Mouse (Mus musculus): ENCODE data around the gene Tenm1. TPM values are rescaled to one million over a fixed set of nuclear protein-coding genes. Genes with fewer than 3 reads are reported as not detected.

Gene Tenm1
- not detected for polyA plus RNA-seq (2021)

DNA sequence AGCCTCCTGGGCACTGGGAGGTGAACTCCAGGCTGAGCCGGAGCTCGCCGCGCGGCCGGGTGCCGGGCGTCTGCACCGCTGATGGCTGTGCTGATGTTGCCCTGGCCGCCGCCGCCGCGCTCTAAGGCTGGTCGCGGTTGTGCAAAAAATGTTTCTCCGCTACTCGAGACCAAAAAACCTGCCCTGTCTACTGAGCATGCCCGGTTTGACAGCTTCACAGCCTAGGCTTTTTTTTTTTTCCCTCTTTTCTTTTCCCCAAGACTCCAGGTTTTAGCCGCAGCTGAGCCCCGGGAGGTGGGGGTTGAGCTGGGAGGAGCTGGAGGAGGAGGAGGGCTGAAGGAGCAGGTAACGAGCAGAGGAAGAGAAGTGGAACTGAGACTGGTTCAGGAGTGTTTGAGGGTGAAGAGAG is at the start of gene Tenm1:
TSS of gene Tenm1 (minus strand) at position 272 of the 409 bp plus-strand sequence.
- H3K27me3 ChIP-seq: peaks cover 59% of the 10 kb centered on the region
- no peak for TF ChIP-seq CTCF (IDR thresholded peaks at IDR 0.05)
- CTCF ChIA-PET: no interaction called here
- DNase-seq (ENCODE audit: low read depth, low spot score): no peak
- ATAC-seq: no peak
- POLR2A ChIA-PET: no interaction called here
- in situ Hi-C loops (cut with MboI; ENCODE audit: low pct_unique_long_range_greater_than_20kb): no loop called here

GRCm38 (mm10) chrX:43467311-43467710 is 38.4 kb upstream of the Tenm1 start:
- no peak for ATAC-seq
- DNase-seq (ENCODE audit: low read depth, low spot score): no peak
- ChIA-PET POLR2A (no interaction called here), CTCF (no interaction called here)
- TF ChIP-seq CTCF (IDR thresholded peaks at IDR 0.05): no peak
- in situ Hi-C loops (cut with MboI; ENCODE audit: low pct_unique_long_range_greater_than_20kb): no loop called here
- H3K27me3 ChIP-seq: no peaks in the 10 kb centered on the region

DNA sequence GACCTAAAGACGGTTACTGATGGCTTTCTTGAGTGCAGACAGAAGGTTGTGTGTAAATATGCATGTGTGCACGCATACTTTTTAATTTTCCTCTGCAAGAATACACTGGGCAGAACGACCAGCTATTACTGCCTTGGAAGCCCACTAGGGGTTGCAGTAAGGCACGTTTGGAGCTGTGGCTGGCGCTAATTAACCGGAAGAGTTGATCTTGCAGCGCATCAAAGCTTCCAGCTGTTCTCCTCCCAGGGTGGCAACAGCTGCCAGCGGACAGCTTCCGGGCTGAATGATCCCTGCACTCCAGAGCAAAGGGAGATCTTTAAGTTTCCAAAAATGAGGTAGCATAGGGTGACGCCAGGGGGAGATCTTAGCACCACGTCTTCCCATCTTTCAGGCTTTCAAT is 1.7 kb upstream of the Tenm1 start:
- DNase-seq (ENCODE audit: low read depth, low spot score) (no peak), ATAC-seq (no peak)
- no peak for TF ChIP-seq CTCF (IDR thresholded peaks at IDR 0.05)
- in situ Hi-C loops (cut with MboI; ENCODE audit: low pct_unique_long_range_greater_than_20kb): no loop called here
- peaks cover 52% of the 10 kb centered on the region for H3K27me3 ChIP-seq
- ChIA-PET CTCF (no interaction called here), POLR2A (no interaction called here)

DNA sequence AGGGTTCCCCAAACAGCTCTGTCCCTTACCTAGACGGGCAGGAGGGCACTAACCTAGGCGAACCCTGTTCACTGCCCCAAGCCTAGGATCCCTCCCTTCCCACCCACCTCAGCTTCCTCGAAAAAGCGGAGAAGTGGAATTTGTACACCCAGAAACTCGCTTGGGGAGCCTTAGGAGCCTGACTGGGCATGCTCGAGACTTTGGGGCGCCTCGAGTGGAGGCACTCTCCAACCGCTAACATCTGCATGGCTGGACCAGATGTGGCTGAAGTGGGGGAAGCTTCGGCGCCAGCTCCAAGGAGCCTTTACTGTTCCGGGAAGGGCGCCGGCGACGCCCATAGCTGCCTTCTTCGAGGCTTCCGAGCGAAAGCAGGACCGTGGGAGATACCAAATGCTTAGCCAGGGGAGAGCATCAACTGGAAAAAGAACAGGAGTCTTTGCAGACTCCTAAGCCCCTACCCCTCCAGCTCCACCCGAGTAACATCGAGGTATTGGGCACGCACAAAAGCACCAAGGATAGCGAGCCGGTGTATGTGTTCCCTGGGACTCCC is 1.1 kb upstream of the Tenm1 start:
- POLR2A ChIA-PET: interaction anchor here (0.7 kb wide), 1 partner anchor 31 kb away, joined by 3 read pairs; no protein-coding TSS in a partner anchor
- in situ Hi-C loops (cut with MboI; ENCODE audit: low pct_unique_long_range_greater_than_20kb): no loop called here
- ATAC-seq: no peak
- DNase-seq (ENCODE audit: low read depth, low spot score): no peak
- TF ChIP-seq CTCF (IDR thresholded peaks at IDR 0.05): no peak
- CTCF ChIA-PET: no interaction called here
- peaks cover 53% of the 10 kb centered on the region for H3K27me3 ChIP-seq

- DNase-seq (ENCODE audit: low read depth, low spot score): no peak
- no peak for TF ChIP-seq CTCF (IDR thresholded peaks at IDR 0.05)
- in situ Hi-C loops (cut with MboI; ENCODE audit: low pct_unique_long_range_greater_than_20kb): no loop called here
- POLR2A ChIA-PET: no interaction called here
- ATAC-seq: no peak
- CTCF ChIA-PET: no interaction called here
- peaks cover 54% of the 10 kb centered on the region for H3K27me3 ChIP-seq
Measured at GRCm38 (mm10) chrX:43429337-43429736, 411 bp upstream of the Tenm1 start.

DNA sequence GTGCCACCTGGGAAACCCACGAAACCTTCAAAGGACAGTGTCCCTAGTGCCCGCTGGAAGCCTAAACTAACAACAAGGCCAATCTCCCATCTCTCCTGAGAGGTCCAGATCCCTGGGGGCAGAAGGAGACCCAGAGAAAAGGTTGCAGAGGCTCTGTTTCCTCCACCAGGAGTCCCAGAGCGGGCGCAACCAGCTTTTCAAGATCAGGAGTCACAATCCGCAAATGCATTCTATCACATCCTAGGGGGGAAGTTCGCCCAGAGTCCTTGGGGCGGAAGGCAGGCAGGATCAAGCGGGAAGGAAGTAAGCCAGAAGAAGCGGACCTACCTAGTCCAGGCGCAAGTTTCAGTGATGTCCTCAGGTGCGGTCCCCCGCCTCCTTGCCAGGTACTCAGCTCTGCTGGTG is 963 bp downstream of the Tenm1 start:
- no peak for ATAC-seq
- TF ChIP-seq CTCF (IDR thresholded peaks at IDR 0.05): no peak
- in situ Hi-C loops (cut with MboI; ENCODE audit: low pct_unique_long_range_greater_than_20kb): no loop called here
- H3K27me3 ChIP-seq: peaks cover 63% of the 10 kb centered on the region
- ChIA-PET POLR2A (no interaction called here), CTCF (no interaction called here)
- no peak for DNase-seq (ENCODE audit: low read depth, low spot score)

DNA sequence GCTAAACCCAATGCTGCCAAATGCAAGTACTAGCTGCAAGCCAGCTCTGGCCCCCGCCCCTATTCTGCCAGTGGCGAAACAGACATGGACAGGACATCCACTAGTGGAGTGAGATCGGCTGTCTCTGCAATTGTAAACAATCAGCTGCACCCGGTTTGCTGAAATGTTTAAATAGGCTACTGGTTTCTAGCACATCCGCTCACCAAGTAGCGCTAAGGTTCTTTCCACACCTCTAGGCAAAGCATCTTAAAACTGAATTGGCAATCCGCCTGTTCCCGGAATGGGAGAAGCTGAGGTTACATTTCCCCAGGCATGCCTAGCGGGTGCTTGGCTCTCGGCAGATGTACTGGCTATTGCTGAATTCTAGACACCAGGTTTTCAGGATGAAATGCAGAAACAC is 1.8 kb downstream of the Tenm1 start:
- in situ Hi-C loops (cut with MboI; ENCODE audit: low pct_unique_long_range_greater_than_20kb): no loop called here
- ChIA-PET POLR2A (no interaction called here), CTCF (no interaction called here)
- ATAC-seq: no peak
- no peak for TF ChIP-seq CTCF (IDR thresholded peaks at IDR 0.05)
- DNase-seq (ENCODE audit: low read depth, low spot score): no peak
- H3K27me3 ChIP-seq: peaks cover 63% of the 10 kb centered on the region

- CTCF ChIA-PET: no interaction called here
- TF ChIP-seq CTCF (IDR thresholded peaks at IDR 0.05): no peak
- ATAC-seq: no peak
- H3K27me3 ChIP-seq: peaks cover 49% of the 10 kb centered on the region
- DNase-seq (ENCODE audit: low read depth, low spot score): no peak
- POLR2A ChIA-PET: no interaction called here
- in situ Hi-C loops (cut with MboI; ENCODE audit: low pct_unique_long_range_greater_than_20kb): no loop called here
Measured at GRCm38 (mm10) chrX:43397957-43398356, 31.0 kb downstream of the Tenm1 start.

DNA sequence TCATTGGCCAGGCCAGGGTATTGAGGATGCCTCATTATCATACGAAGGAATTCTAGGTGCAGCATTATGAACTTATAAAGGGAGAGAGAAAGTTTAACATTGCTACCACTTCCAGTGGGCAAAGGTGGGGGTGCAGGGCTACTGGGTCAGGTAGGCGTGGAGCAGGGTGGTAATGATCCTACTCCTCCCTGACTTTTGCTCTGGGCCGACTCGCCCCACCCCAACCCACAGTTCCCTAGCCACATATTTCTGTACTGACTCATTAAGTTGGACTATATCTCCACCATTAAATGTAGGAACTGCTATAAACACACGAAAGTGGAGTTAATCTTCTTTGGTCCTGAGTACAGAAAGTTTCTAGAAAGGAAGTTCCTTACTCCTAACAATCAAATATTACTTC is 40.8 kb downstream of the Tenm1 start:
- H3K27me3 ChIP-seq: peaks cover 53% of the 10 kb centered on the region
- no peak for ATAC-seq
- no peak for TF ChIP-seq CTCF (IDR thresholded peaks at IDR 0.05)
- POLR2A ChIA-PET: no interaction called here
- no peak for DNase-seq (ENCODE audit: low read depth, low spot score)
- in situ Hi-C loops (cut with MboI; ENCODE audit: low pct_unique_long_range_greater_than_20kb): no loop called here
- CTCF ChIA-PET: no interaction called here

DNA sequence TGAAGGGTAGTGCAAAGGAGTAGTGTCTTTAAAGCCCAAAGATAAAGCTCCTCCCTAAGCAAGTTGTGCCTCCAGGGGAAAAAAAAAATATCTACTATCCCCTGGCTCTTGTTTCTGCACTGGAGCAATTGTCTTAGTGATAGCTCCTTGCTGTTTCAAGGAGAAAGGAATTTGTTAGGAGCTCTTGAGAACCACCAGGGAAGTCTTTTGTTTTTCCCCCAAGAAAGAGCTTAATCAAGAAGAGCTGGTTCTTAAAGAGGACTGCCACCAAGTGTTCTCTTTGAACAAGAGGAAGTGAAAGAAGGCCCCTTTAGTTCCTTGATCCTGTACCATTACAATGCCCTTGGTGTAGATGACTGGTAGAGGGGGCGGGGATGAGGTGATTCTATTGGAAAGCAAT is 56.4 kb downstream of the Tenm1 start:
- ATAC-seq (no peak), DNase-seq (ENCODE audit: low read depth, low spot score) (no peak)
- ChIA-PET CTCF (no interaction called here), POLR2A (no interaction called here)
- no peak for TF ChIP-seq CTCF (IDR thresholded peaks at IDR 0.05)
- H3K27me3 ChIP-seq: peaks cover 44% of the 10 kb centered on the region
- in situ Hi-C loops (cut with MboI; ENCODE audit: low pct_unique_long_range_greater_than_20kb): no loop called here

DNA sequence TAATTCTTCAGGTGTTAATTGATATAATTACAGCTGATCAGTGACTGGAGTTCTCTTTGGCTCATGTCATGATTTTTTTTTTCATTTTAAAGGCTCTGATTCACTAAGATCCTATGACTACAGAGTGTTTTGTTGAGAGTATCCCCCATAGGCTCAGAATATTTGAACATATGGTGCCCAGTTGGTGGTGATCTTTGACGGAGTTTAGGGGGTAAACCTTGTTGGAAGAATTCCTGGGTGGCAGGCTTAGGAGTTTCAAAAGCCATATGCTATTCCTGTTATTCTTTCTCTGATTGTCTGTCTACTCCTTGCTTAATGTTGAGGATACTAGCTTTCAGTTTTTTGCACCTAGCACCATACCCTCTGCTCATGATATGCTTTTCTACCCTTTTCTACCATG is 109.6 kb downstream of the Tenm1 start:
- CTCF ChIA-PET: no interaction called here
- H3K27me3 ChIP-seq: peaks cover 32% of the 10 kb centered on the region
- DNase-seq (ENCODE audit: low read depth, low spot score) (no peak), ATAC-seq (no peak)
- no peak for TF ChIP-seq CTCF (IDR thresholded peaks at IDR 0.05)
- in situ Hi-C loops (cut with MboI; ENCODE audit: low pct_unique_long_range_greater_than_20kb): no loop called here
- POLR2A ChIA-PET: no interaction called here

DNA sequence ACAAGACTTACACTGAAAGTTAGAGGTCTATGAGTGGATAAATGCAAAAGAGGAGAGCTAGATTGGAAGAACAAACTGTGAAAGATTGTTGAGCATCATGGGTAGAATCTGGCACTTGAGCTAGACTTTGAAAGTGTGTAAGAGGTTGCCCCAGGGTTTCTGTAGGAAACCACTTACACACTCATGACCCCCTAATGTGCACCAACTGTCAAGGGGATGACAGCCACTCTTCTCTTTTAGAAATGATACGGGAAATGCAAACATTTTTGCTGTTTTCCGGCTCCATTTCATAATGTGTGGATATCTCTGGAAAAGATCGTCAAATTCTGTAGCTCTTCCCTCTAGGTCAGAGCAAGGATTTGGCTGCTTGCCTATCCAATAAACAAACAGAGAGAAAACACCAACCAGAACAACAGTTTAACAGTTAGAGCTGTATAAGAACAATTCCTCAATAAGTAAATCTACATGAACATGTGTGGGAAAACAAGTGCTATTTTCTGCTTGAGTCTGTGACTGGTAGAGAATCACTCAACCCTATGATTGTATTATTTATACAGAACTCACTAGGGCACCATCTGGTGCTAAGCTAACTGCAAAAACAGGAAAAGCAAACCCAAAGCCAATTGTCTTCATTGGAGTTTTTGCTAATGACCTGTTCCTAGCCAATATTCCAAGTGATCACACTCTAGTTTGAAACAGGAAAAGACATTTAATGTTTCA is 111.0 kb downstream of the Tenm1 start:
- DNase-seq (ENCODE audit: low read depth, low spot score) (no peak), ATAC-seq (no peak)
- peaks cover 31% of the 10 kb centered on the region for H3K27me3 ChIP-seq
- no peak for TF ChIP-seq CTCF (IDR thresholded peaks at IDR 0.05)
- POLR2A ChIA-PET: no interaction called here
- CTCF ChIA-PET: no interaction called here
- in situ Hi-C loops (cut with MboI; ENCODE audit: low pct_unique_long_range_greater_than_20kb): no loop called here
